ENCODE assay signal across 9 mouse cellular contexts in genomic region chr17:24479431-24479830, GRCm38 (mm10). TPM values are rescaled to one million over a fixed set of nuclear protein-coding genes. Genes with fewer than 3 reads are reported as not detected.
A peak's percentile ranks its signal among the peaks of the same experiment; 100 is the strongest.
DNase-seq lines count a peak whose midpoint lies in the region; ATAC-seq lines count a peak whose summit lies in the region.
"Had no signal": no experiment of that assay in that cellular context is flagged by ENCODE, and none has a peak within 500 bp of the region (broad histone marks: within the 10 kb centered on the region; RNA-seq: fewer than 3 reads in every experiment).

No protein-coding gene starts in this region.

- no peaks in the 10 kb centered on the region for H3K9me3 ChIP-seq in kidney, embryonic 15.5 days (replicated peaks)
- H3K9me3 ChIP-seq in embryonic facial prominence, embryonic 12.5 days = no peaks in the 10 kb centered on the region
- no peaks in the 10 kb centered on the region for H3K9me3 ChIP-seq in intestine, embryonic 14.5 days (ENCODE audit: control insufficient read depth, low read length)
- no peaks in the 10 kb centered on the region for H3K9me3 ChIP-seq in midbrain, embryonic 16.5 days (replicated peaks; ENCODE audit: control insufficient read depth, low read length, poor library complexity, severe bottlenecking)

- H3K4me1 ChIP-seq in kidney, embryonic 15.5 days = peaks cover 29% of the 10 kb centered on the region
- H3K4me1 ChIP-seq in embryonic facial prominence, embryonic 12.5 days = peaks cover 19% of the 10 kb centered on the region
- peaks cover 14% of the 10 kb centered on the region; the same call in 1 of the 2 replicates for H3K4me1 ChIP-seq in intestine, embryonic 14.5 days (replicated peaks; ENCODE audit: control insufficient read depth, insufficient read depth, low read length)
- H3K4me1 ChIP-seq in midbrain, embryonic 16.5 days (ENCODE audit: control insufficient read depth, insufficient read depth, low read length) = peaks cover 10% of the 10 kb centered on the region

- peak overlapping the region; percentile 74 for H3K4me3 ChIP-seq in kidney, embryonic 15.5 days (replicated peaks)
- H3K4me3 ChIP-seq in embryonic facial prominence, embryonic 12.5 days = peak overlapping the region; percentile 74
- peak overlapping the region; percentile 93 for H3K4me3 ChIP-seq in intestine, embryonic 14.5 days (ENCODE audit: low read depth, low read length)
- peak overlapping the region; percentile 80 for H3K4me3 ChIP-seq in midbrain, embryonic 16.5 days (ENCODE audit: low read depth, low read length)

- no peaks in the 10 kb centered on the region for H3K27me3 ChIP-seq in kidney, embryonic 15.5 days
- no peaks in the 10 kb centered on the region for H3K27me3 ChIP-seq in embryonic facial prominence, embryonic 12.5 days
- H3K27me3 ChIP-seq in intestine, embryonic 14.5 days (replicated peaks; ENCODE audit: control insufficient read depth, insufficient read depth, low read length) = no peaks in the 10 kb centered on the region
- H3K27me3 ChIP-seq in midbrain, embryonic 16.5 days (ENCODE audit: control insufficient read depth, insufficient read depth, low read depth, low read length) = no peaks in the 10 kb centered on the region

- no peak for ATAC-seq in kidney, embryonic 15.5 days (replicated peaks; ENCODE audit: low FRiP score)
- no peak for ATAC-seq in embryonic facial prominence, embryonic 12.5 days (ENCODE audit: insufficient number of reproducible peaks, insufficient read depth, low FRiP score, low TSS enrichment)
- ATAC-seq in intestine, embryonic 14.5 days (replicated peaks; ENCODE audit: low FRiP score, low TSS enrichment, low read depth) = no peak
- ATAC-seq in midbrain, embryonic 16.5 days = no peak

- H3K27ac ChIP-seq in kidney, embryonic 15.5 days = 0 out of 2 replicates have a peak overlapping the region, but pooled peaks have one; percentile 58
- no peak overlapping the region for H3K27ac ChIP-seq in embryonic facial prominence, embryonic 12.5 days
- H3K27ac ChIP-seq in intestine, embryonic 14.5 days (ENCODE audit: low read depth) = no peak overlapping the region; the same call in 1 of the 2 replicates
- no peak overlapping the region for H3K27ac ChIP-seq in midbrain, embryonic 16.5 days (ENCODE audit: low read length)

- DNase-seq in kidney, postnatal 36 days = no peak
- no peak for DNase-seq in intestine, embryonic 14.5 days (ENCODE audit: low spot score)
- DNase-seq in frontal cortex, postnatal 10 days (ENCODE audit: low spot score in 2 of 2) = no peak
- DNase-seq in spleen, postnatal 36 days (ENCODE audit: low spot score in 2 of 2) = no peak
- no peak for DNase-seq in adrenal gland, adult 8-10 months

- H3K36me3 ChIP-seq in kidney, embryonic 15.5 days = peaks cover 35% of the 10 kb centered on the region
- peaks cover 29% of the 10 kb centered on the region for H3K36me3 ChIP-seq in embryonic facial prominence, embryonic 12.5 days
- peaks cover 31% of the 10 kb centered on the region for H3K36me3 ChIP-seq in intestine, embryonic 14.5 days (ENCODE audit: control insufficient read depth, insufficient read depth, low read length)
- H3K36me3 ChIP-seq in midbrain, embryonic 16.5 days (ENCODE audit: control insufficient read depth, insufficient read depth, low read length) = peaks cover 21% of the 10 kb centered on the region

- WGBS in kidney, embryonic 15.5 days = 23% methylated on average over 1 of the region's 1 CpGs
- 31% methylated on average over 1 of the region's 1 CpGs for WGBS in embryonic facial prominence, embryonic 12.5 days
- 19% methylated on average over 1 of the region's 1 CpGs for WGBS in intestine, embryonic 14.5 days
- WGBS in midbrain, embryonic 16.5 days = 33% methylated on average over 1 of the region's 1 CpGs

- no peak overlapping the region for H3K9ac ChIP-seq in kidney, embryonic 15.5 days
- H3K9ac ChIP-seq in embryonic facial prominence, embryonic 12.5 days = no peak overlapping the region
- H3K9ac ChIP-seq in intestine, embryonic 14.5 days (ENCODE audit: low read length) = no peak overlapping the region; the same call in 1 of the 2 replicates
- H3K9ac ChIP-seq in midbrain, embryonic 16.5 days (ENCODE audit: low read depth, low read length) = no peak overlapping the region

- H3K4me2 ChIP-seq in kidney, embryonic 15.5 days = peak overlapping the region; percentile 67
- peak overlapping the region; percentile 69; the same call in 1 of the 2 replicates for H3K4me2 ChIP-seq in embryonic facial prominence, embryonic 12.5 days (replicated peaks)
- peak overlapping the region; percentile 72 for H3K4me2 ChIP-seq in intestine, embryonic 14.5 days (ENCODE audit: low read length)
- H3K4me2 ChIP-seq in midbrain, embryonic 16.5 days (ENCODE audit: low read length) = peak overlapping the region; percentile 51; the same call in 1 of the 2 replicates

RNA-seq across cellular contexts. Expression of gene Mlst8, which starts 0.6 kb away (rescaled TPM):
- polyA plus RNA-seq in kidney, embryonic 15.5 days (2015; fragmentation: Nextera tagmentation; extraction: Ambion mirVana) = 29.0 and 36.1 TPM in 2 replicates
- polyA plus RNA-seq in embryonic facial prominence, embryonic 12.5 days (2016; fragmentation: Nextera tagmentation; extraction: Ambion mirVana) = 32.8 and 35.0 TPM in 2 replicates
- 32.3 and 32.7 TPM in 2 replicates for polyA plus RNA-seq in intestine, embryonic 14.5 days (2014; fragmentation: Nextera tagmentation; extraction: Ambion mirVana)
- 36.5 and 37.2 TPM in 2 replicates for polyA plus RNA-seq in midbrain, embryonic 16.5 days (2015; fragmentation: Nextera tagmentation; extraction: Ambion mirVana)
- total RNA-seq in adrenal gland, adult 8-10 months (2022) = 10 to 100 TPM; 24.3 to 37.6 (median 32.2) TPM

RNA-seq across cellular contexts. Expression of gene Bricd5, which starts 5.7 kb away (rescaled TPM):
- 0.39 and 0.58 TPM in 2 replicates for polyA plus RNA-seq in kidney, embryonic 15.5 days (2015; fragmentation: Nextera tagmentation; extraction: Ambion mirVana)
- polyA plus RNA-seq in embryonic facial prominence, embryonic 12.5 days (2016; fragmentation: Nextera tagmentation; extraction: Ambion mirVana) = 1.7 TPM in 1 of 2 replicates, not detected in the other
- 0.50 and 0.53 TPM in 2 replicates for polyA plus RNA-seq in intestine, embryonic 14.5 days (2014; fragmentation: Nextera tagmentation; extraction: Ambion mirVana)
- polyA plus RNA-seq in midbrain, embryonic 16.5 days (2015; fragmentation: Nextera tagmentation; extraction: Ambion mirVana) = 0.40 TPM in 1 of 2 replicates, not detected in the other
- total RNA-seq in adrenal gland, adult 8-10 months (2022) = under 1 TPM in 2 of 4 experiments, not detected in 2; 0.30 to 0.38 TPM
- total RNA-seq: neutrophil, adult 5-6 weeks had no signal

RNA-seq across cellular contexts. Expression of gene Caskin1, which starts 9.0 kb away (rescaled TPM):
- polyA plus RNA-seq in kidney, embryonic 15.5 days (2015; fragmentation: Nextera tagmentation; extraction: Ambion mirVana) = 1.8 and 2.3 TPM in 2 replicates
- 7.3 and 7.5 TPM in 2 replicates for polyA plus RNA-seq in embryonic facial prominence, embryonic 12.5 days (2016; fragmentation: Nextera tagmentation; extraction: Ambion mirVana)
- 2.1 and 2.8 TPM in 2 replicates for polyA plus RNA-seq in intestine, embryonic 14.5 days (2014; fragmentation: Nextera tagmentation; extraction: Ambion mirVana)
- polyA plus RNA-seq in midbrain, embryonic 16.5 days (2015; fragmentation: Nextera tagmentation; extraction: Ambion mirVana) = 43.6 and 45.7 TPM in 2 replicates
- 10 to 100 TPM; 49.1 to 61.2 (median 53.8) TPM for total RNA-seq in adrenal gland, adult 8-10 months (2022)
- total RNA-seq: neutrophil, adult 5-6 weeks had no signal

RNA-seq across cellular contexts. Expression of gene Pgp, which starts 9.2 kb away (rescaled TPM):
- polyA plus RNA-seq in kidney, embryonic 15.5 days (2015; fragmentation: Nextera tagmentation; extraction: Ambion mirVana) = 49.9 and 53.3 TPM in 2 replicates
- polyA plus RNA-seq in embryonic facial prominence, embryonic 12.5 days (2016; fragmentation: Nextera tagmentation; extraction: Ambion mirVana) = 52.3 and 54.9 TPM in 2 replicates
- 73.1 and 81.0 TPM in 2 replicates for polyA plus RNA-seq in intestine, embryonic 14.5 days (2014; fragmentation: Nextera tagmentation; extraction: Ambion mirVana)
- polyA plus RNA-seq in midbrain, embryonic 16.5 days (2015; fragmentation: Nextera tagmentation; extraction: Ambion mirVana) = 64.2 and 70.2 TPM in 2 replicates
- 100 to 1,000 TPM; 105 to 116 (median 107) TPM for total RNA-seq in adrenal gland, adult 8-10 months (2022)

RNA-seq across cellular contexts. Expression of gene E4f1, which starts 9.3 kb away (rescaled TPM):
- 29.9 and 36.7 TPM in 2 replicates for polyA plus RNA-seq in kidney, embryonic 15.5 days (2015; fragmentation: Nextera tagmentation; extraction: Ambion mirVana)
- 38.4 and 43.2 TPM in 2 replicates for polyA plus RNA-seq in embryonic facial prominence, embryonic 12.5 days (2016; fragmentation: Nextera tagmentation; extraction: Ambion mirVana)
- polyA plus RNA-seq in intestine, embryonic 14.5 days (2014; fragmentation: Nextera tagmentation; extraction: Ambion mirVana) = 23.2 and 23.8 TPM in 2 replicates
- polyA plus RNA-seq in midbrain, embryonic 16.5 days (2015; fragmentation: Nextera tagmentation; extraction: Ambion mirVana) = 46.4 and 50.2 TPM in 2 replicates
- 10 to 100 TPM; 20.9 to 37.4 (median 26.4) TPM for total RNA-seq in adrenal gland, adult 8-10 months (2022)
